Mouse (Mus musculus) embryo, embryonic 11 days (tissue): ENCODE results near the gene Drd5.

Experiments used
- DNase-seq: peaks from one replicate; pipeline ENCODE4 v3.0.0-alpha.2; 2015

The Drd5 gene

DNA sequence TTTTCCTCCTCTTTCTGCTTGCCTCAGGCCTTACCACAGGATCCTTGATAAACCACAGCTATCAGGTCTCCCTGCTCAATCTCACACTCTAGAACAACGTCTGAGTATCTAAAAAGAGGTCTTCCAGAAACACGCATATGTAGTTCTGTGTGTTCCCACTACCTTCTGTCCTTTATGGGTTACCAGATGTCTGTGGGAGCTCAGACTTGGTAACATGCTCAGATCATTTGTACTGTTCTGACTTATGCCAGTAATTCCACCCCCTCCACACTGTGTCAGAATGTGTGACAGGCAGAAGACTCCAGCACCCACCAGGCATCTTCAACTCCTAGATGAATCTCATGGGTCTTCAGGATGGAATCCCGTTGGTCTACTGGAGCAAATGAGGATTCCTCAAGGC is 37.8 kb downstream of the Drd5 start:
- DNase-seq, result no peak

DNA sequence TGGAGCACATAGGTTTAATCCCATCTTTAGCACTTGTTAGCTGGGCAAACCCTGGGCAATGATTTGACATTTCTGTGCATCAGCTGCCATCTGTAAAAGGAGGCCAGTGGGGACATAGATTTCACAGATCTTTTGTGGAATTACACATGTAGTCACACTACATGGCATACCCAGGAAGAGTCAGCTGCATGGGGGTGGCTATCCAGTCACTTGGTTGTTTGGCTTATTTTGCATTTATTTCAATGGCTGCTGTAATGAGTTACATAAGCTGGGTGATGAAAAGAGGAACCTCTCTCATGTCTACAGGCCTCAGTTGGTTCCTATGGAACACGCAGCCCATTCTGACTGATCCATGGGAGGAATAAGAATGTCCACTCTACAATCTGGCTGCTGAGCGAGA is 40.5 kb downstream of the Drd5 start:
- DNase-seq, result no peak

DNA sequence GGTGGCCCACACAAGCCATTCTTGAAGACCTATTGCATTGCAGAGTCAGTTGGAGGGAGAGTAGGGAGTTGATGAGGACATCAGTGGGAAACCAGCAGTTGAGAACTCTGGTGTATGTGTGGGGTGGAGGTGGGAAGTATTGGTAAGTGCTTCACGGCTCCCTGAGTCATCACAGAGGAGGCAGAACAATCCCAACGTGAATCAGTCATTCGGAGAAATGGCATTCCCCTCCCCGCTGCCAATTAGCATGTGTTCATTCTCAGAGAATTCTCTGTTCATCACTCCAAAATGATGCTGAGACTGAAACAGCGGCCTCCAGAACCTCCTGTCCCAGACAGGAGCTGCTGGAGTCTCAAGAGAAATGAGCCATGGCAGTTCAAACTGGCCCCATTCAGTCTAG is 45.2 kb downstream of the Drd5 start:
- no peak for DNase-seq

DNA sequence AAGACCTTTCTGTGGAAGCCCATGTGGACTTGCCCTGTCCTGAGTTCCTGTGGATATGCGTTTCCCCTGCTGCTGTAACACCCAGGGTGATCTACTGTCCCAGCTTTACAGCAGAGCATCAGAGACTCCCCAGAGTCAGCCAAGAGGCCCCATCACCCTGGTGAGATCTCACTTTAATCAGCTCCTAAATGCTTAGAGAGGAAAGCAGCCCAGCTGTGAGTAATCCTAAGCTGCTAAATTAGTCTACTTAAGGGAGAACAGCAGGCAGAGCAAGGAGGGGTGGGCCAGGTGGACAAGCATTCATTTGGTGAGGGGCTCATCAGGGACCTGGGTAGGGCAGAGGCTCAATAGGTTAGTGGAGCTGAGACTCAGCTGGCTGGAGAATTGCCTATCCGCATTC is 46.4 kb downstream of the Drd5 start:
- no peak for DNase-seq

DNA sequence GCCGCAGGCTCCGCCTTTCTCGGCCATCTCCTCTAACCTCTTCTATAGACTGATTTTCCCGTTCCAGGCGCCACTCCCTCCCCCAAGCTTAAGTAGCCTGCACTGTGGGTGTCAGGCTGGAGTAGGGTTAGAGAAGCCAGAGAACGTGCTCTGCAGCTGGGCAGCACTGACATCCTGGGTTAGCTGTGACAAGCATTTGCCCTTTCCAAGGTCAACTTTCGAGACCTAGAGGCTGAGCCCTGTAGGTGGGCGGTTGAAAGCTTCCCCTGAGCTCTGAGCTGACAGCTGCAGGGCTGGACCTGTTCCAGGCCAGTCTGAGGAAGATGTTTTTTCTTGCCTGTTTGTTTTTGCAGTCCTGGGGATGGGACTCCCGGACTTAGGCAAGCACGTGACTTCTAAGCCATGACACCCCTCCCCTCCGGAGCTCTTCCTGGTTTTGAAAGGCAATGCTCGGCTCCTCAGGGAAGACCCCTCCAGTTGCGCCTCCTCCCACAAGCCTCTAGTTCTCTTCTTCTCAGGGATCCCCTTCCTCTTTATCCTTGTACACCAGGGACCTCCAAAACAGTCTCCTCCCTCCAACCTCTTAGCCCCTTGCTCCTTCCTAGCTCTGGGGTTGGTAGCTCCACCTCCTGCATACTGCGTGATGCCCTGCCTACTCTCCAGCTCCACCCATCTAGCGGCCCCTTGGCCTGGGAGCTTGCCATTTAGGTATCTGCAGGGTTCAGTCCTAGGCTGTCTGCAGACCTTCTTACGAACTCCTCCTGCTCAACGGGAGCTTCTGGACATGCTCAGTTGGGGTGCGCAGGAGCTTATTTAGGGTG is 47.7 kb downstream of the Drd5 start:
- peak; percentile 50 for DNase-seq

DNA sequence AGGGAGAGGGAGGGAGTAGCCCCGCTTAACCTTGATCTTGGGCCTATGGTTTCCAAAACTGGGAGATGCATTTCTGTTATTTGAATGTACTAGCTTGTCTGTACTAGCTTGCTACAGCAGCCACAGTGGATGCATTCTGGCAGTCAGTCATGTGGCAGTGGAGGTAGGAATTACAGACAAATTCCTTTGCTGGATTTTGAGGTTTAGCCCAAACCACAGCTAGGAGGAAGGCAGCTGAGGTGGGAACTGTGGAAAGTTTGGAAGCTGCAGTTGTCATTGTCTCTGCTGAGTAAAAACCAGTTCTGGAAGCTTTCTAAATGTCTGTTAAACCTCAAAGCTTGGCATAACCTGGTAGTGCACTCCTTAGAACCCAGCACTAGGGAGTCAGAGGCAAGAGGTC is 52.1 kb downstream of the Drd5 start:
- no peak for DNase-seq
